Mouse (Mus musculus) ES-Bruce4 (cell line): ENCODE measurements around the gene Akap11. TPM values are rescaled to one million over a fixed set of nuclear protein-coding genes. Genes with fewer than 3 reads are reported as not detected.

Source experiments
- H3K27ac ChIP-seq: 2 replicates; pipeline ENCODE4 v1.5.1; 2012; ENCODE audit warnings: low read length, inconsistent platforms; ENCODE audit not compliant: insufficient read depth
- H3K27me3 ChIP-seq: 2 replicates; pipeline ENCODE4 v1.6.1; 2012; ENCODE audit warnings: mild to moderate bottlenecking, low read length, inconsistent platforms; ENCODE audit not compliant: control insufficient read depth, poor library complexity, insufficient read depth, severe bottlenecking
- H3K36me3 ChIP-seq: 2 replicates; pipeline ENCODE4 v1.6.1; 2012; ENCODE audit warnings: inconsistent platforms, mild to moderate bottlenecking, low read length, moderate library complexity; ENCODE audit not compliant: control insufficient read depth, poor library complexity, insufficient read depth, severe bottlenecking
- H3K4me1 ChIP-seq: one replicate; pipeline ENCODE4 v1.8.1; 2011; ENCODE audit warnings: low read length; ENCODE audit not compliant: control insufficient read depth, insufficient read depth
- H3K4me3 ChIP-seq: 2 replicates; pipeline ENCODE4 v1.5.1; 2011; ENCODE audit warnings: low read depth, mild to moderate bottlenecking, low read length
- H3K9ac ChIP-seq: 2 replicates; pipeline ENCODE4 v1.6.1; 2012; ENCODE audit warnings: low read depth, mild to moderate bottlenecking, inconsistent platforms; ENCODE audit not compliant: poor library complexity, severe bottlenecking
- H3K9me3 ChIP-seq: replicated peaks from 2 replicates; pipeline ENCODE4 v1.6.1; 2012; ENCODE audit warnings: mild to moderate bottlenecking, low read length, inconsistent platforms; ENCODE audit not compliant: control insufficient read depth, poor library complexity, insufficient read depth, severe bottlenecking
- CTCF ChIP-seq: IDR thresholded peaks from one replicate; pipeline ENCODE4 v1.8.1; 2011; ENCODE audit warnings: low read depth, low read length
- EP300 ChIP-seq: IDR thresholded peaks from 2 replicates; pipeline ENCODE4 v1.6.1; 2011; ENCODE audit warnings: low read depth, low read length; ENCODE audit not compliant: insufficient read depth
- POLR2A ChIP-seq: IDR thresholded peaks from one replicate; pipeline ENCODE4 v1.8.1; 2011; ENCODE audit warnings: low read length; ENCODE audit not compliant: insufficient read depth
- polyA plus RNA-seq: library from polyadenylated mRNA; stranded (reverse); fragments of >200 nt; gene quantifications from 2 replicates; pipeline ENCODE4 v1.2.4, GENCODE M21; 2011; ENCODE audit warnings: low read depth; ENCODE audit not compliant: missing spikeins, insufficient read depth, insufficient read length

Gene Akap11
- polyA plus RNA-seq, 1 experiment: 20.8 TPM

DNA sequence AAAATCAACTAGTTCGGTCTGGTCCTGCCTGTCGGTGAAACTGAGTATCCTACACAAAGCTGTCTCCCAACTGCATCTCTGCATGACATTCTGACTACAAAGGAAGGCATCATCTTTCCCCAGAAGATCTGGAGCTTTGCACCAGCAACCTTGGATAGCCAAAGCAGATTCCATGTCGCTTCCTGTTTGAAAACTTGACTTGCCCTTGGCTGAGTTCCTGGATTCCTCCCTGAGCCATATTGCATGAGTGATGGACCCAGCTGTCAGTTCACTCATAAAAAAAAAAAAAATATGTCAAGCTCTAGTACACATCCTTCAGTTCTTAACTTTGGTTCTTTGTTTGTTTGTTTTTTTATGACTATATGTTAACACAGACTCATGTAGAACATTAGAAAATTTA, 4.7 kb upstream of the Akap11 start:
- Histone ChIP-seq H3K36me3 (no peaks in the 10 kb centered on the region), H3K9me3 (no peaks in the 10 kb centered on the region), H3K4me1 (peaks cover 6% of the 10 kb centered on the region), H3K9ac (no peak overlapping the region), H3K27ac (no peak overlapping the region), H3K4me3 (no peak overlapping the region), H3K27me3 (no peaks in the 10 kb centered on the region)
- no peak for TF ChIP-seq CTCF
- no peak for TF ChIP-seq EP300
- no peak for TF ChIP-seq POLR2A

DNA sequence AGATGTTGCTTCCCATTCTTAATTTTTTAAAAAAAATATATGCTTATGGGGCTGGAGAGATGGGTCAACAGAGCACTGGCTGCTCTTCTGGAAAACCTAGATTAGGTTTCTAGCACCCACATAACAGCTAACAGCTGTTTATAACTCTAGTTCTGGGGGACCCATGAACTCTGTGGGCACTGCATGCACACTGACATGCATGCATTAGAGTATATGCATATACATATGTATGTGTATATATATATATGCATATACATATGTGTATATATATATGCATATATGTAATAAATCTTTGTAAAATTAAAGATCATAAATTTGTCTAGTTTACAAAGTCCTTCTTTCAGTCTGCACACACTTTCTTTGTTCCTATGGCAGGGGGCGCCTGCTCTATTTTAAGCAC, 3.2 kb upstream of the Akap11 start:
- TF ChIP-seq CTCF (no peak), POLR2A (no peak), EP300 (no peak)
- Histone ChIP-seq H3K9me3 (no peaks in the 10 kb centered on the region), H3K4me1 (peaks cover 6% of the 10 kb centered on the region)

GRCm38 (mm10) chr14:78538572-78539320, 2.1 kb upstream of the Akap11 start:
- Histone ChIP-seq H3K9me3 (no peaks in the 10 kb centered on the region), H3K9ac (no peak overlapping the region), H3K36me3 (no peaks in the 10 kb centered on the region), H3K4me3 (no peak overlapping the region), H3K27me3 (no peaks in the 10 kb centered on the region), H3K4me1 (peaks cover 6% of the 10 kb centered on the region), H3K27ac (peak overlapping the region; percentile 62; the same call in 1 of the 2 replicates)
- TF ChIP-seq CTCF: no peak
- peak; percentile 79 for TF ChIP-seq EP300

More for the DNA sequence above, 3.2 kb upstream of the Akap11 start:
- H3K27ac ChIP-seq: no peak overlapping the region
- H3K9ac ChIP-seq: no peak overlapping the region
- no peaks in the 10 kb centered on the region for H3K36me3 ChIP-seq
- no peaks in the 10 kb centered on the region for H3K27me3 ChIP-seq
- H3K4me3 ChIP-seq: no peak overlapping the region

- H3K27ac ChIP-seq: 0 out of 2 replicates have a peak overlapping the region, but pooled peaks have one; percentile 17
- no peaks in the 10 kb centered on the region for H3K36me3 ChIP-seq
- no peak overlapping the region for H3K9ac ChIP-seq
- H3K4me1 ChIP-seq: peaks cover 6% of the 10 kb centered on the region
- H3K27me3 ChIP-seq: no peaks in the 10 kb centered on the region
- TF ChIP-seq CTCF (no peak), POLR2A (no peak), EP300 (no peak)
- H3K4me3 ChIP-seq: no peak overlapping the region
- no peaks in the 10 kb centered on the region for H3K9me3 ChIP-seq
Observed at GRCm38 (mm10) chr14:78537551-78537950, 943 bp upstream of the Akap11 start.

GRCm38 (mm10) chr14:78535366-78535765, 1.2 kb downstream of the Akap11 start:
- Histone ChIP-seq H3K36me3 (no peaks in the 10 kb centered on the region), H3K27me3 (no peaks in the 10 kb centered on the region), H3K4me3 (no peak overlapping the region), H3K4me1 (peaks cover 3% of the 10 kb centered on the region), H3K27ac (no peak overlapping the region), H3K9ac (no peak overlapping the region), H3K9me3 (no peaks in the 10 kb centered on the region)
- TF ChIP-seq POLR2A (no peak), CTCF (no peak), EP300 (no peak)

DNA sequence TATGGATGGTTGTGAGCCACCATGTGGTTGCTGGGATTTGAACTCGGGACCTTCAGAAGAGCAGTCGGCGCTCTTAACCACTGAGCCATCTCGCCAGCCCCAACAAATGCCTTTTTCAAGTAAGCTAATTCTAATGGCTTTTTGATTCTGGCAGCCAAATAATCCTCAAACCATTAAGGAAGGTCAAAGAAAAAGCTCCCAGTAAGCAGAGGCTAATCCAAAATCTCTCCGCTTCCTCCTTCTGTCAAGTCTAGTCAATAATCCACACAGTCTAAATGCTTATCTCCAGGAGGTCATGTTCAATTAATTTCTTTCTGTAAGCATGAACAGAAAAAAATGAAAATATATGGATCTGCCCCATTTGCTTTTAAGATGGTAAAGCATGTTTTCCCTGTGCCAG, 2.0 kb downstream of the Akap11 start:
- Histone ChIP-seq H3K36me3 (no peaks in the 10 kb centered on the region), H3K27ac (no peak overlapping the region)
- TF ChIP-seq EP300 (no peak), CTCF (no peak), POLR2A (no peak)

More for the DNA sequence above, 2.0 kb downstream of the Akap11 start:
- no peak overlapping the region for H3K4me3 ChIP-seq
- H3K4me1 ChIP-seq: peaks cover 2% of the 10 kb centered on the region
- H3K9ac ChIP-seq: no peak overlapping the region
- H3K27me3 ChIP-seq: no peaks in the 10 kb centered on the region
- H3K9me3 ChIP-seq: no peaks in the 10 kb centered on the region
